In the genomic region with DNA sequence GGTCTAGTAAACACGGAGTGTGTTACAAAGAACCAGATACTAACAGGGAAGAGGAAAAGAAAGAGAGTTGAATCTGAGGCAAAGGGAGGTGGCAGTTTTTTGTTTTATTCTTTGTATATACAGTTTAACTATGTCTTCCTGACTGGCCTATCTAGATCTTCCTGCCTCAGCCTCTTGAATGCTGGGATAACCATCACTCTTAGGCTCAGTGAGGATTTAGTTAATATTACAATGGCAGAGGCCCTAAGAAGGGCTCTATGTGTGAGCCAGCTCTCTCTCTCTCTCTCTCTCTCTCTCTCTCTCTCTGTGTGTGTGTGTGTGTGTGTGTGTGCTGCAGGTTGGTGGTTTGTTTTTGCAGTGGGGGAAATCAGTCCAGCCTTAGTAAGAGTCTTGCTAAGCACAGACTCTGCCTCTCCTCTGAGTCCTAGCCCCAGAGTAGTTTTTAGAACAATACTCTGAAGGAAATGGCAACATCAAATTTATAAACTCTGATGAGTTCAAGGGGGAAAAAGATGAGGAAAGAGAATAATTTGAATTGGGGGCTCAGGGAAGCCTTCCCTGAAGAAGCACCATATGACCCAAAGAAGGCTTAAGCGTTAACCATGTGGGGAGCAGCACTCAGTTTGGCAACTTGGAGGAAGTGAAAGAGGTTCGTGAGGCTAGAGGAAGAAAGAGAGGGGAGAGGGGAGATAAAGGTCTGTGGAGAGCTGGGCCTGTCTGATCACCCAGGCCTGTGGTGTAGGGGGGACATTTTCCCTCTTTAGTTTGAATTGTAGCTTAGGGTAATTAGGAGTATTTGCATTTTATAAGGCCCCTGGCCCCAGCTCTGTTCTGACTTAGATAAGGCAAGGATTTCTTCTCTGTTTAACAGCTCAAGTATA, we compare ENCODE assay signal across 8 mouse cellular contexts. TPM values are rescaled to one million over a fixed set of nuclear protein-coding genes. Genes with fewer than 3 reads are reported as not detected.
A peak's percentile ranks its signal among the peaks of the same experiment; 100 is the strongest.
DNase-seq lines count a peak whose midpoint lies in the region; ATAC-seq and TF ChIP-seq lines count a peak whose summit lies in the region.

No protein-coding gene starts in this region.

- H3K9ac ChIP-seq in CH12.LX (ENCODE audit: insufficient read depth, low read depth), result peak overlapping the region; percentile 85
- H3K9ac ChIP-seq in hindbrain, embryonic 14.5 days, result no peak overlapping the region

- TF ChIP-seq EP300 in CH12.LX (IDR thresholded peaks at IDR 0.05; ENCODE audit: low read length), result peak; percentile 57

- dilution Hi-C loops in CH12.LX (cut with MboI; ENCODE audit: extremely low pct_ligation_motif_present, extremely low pct_unique_long_range_greater_than_20kb, low sequenced_read_pairs), result no loop called here

- in situ Hi-C loops in CH12.LX (cut with MboI; ENCODE audit: low pct_ligation_motif_present, low pct_unique_long_range_greater_than_20kb, low sequenced_read_pairs), result no loop called here

- peaks cover 61% of the 10 kb centered on the region for H3K79me2 ChIP-seq in CH12.LX (replicated peaks; ENCODE audit: control insufficient read depth, extremely low read depth, insufficient read depth, poor library complexity, severe bottlenecking)

- H3K27ac ChIP-seq in CH12.LX (ENCODE audit: insufficient read depth, low read depth), result peak overlapping the region; percentile 94
- H3K27ac ChIP-seq in hindbrain, embryonic 14.5 days, result no peak overlapping the region; the same call in 1 of the 2 replicates

- H3K36me3 ChIP-seq in erythroblast, embryonic 14.5 days (ENCODE audit: control insufficient read depth), result peaks cover 30% of the 10 kb centered on the region
- H3K36me3 ChIP-seq in CH12.LX (replicated peaks in 1 of 2; ENCODE audit: control insufficient read depth in 1 of 2, insufficient read depth in 1 of 2, low read length in 1 of 2), result peaks cover 0 to 5% of the 10 kb centered on the region in 2 experiments
- H3K36me3 ChIP-seq in hindbrain, embryonic 14.5 days (replicated peaks; ENCODE audit: control insufficient read depth, insufficient read depth), result no peaks in the 10 kb centered on the region

- no peak for ATAC-seq in erythroblast, adult 5-6 weeks (replicated peaks; ENCODE audit: low FRiP score, poor library complexity, severe bottlenecking)
- ATAC-seq in hindbrain, embryonic 14.5 days (ENCODE audit: low FRiP score), result no peak
- peak; percentile 63 for ATAC-seq in megakaryocyte progenitor cell, adult 5-6 weeks (replicated peaks; ENCODE audit: poor library complexity)
- ATAC-seq in cerebellum, adult (ENCODE audit: insufficient number of reproducible peaks, low FRiP score, low TSS enrichment), result no peak

- WGBS in hindbrain, embryonic 14.5 days, result 74% methylated on average over 3 of the region's 3 CpGs

- no peak; the same call in 1 of the 2 replicates for TF ChIP-seq RAD21 in CH12.LX (IDR thresholded peaks at IDR 0.05; ENCODE audit: low read depth, low read length)

- H3K27me3 ChIP-seq in erythroblast, embryonic 14.5 days (ENCODE audit: control insufficient read depth), result no peaks in the 10 kb centered on the region
- no peaks in the 10 kb centered on the region for H3K27me3 ChIP-seq in CH12.LX (replicated peaks)
- H3K27me3 ChIP-seq in hindbrain, embryonic 14.5 days (ENCODE audit: control insufficient read depth, insufficient read depth, low read length), result no peaks in the 10 kb centered on the region

- no peak; the same call in 1 of the 2 replicates for TF ChIP-seq POLR2A in CH12.LX (IDR thresholded peaks at IDR 0.05; ENCODE audit: low read depth, low read length)

- H3K4me3 ChIP-seq in erythroblast, embryonic 14.5 days (replicated peaks), result peak overlapping the region; percentile 98
- peak overlapping the region; percentile 80 to 98 (median 90) for H3K4me3 ChIP-seq in CH12.LX (replicated peaks in 1 of 3; ENCODE audit: low read depth in 2 of 3, low read length in 2 of 3, poor library complexity in 1 of 3)
- H3K4me3 ChIP-seq in hindbrain, embryonic 14.5 days (replicated peaks; ENCODE audit: low read length), result 0 out of 2 replicates have a peak overlapping the region, but pooled peaks have one; percentile 96

- TF ChIP-seq CTCF in CH12.LX (conservative IDR thresholded peaks at IDR 0.05 in 1 of 2, IDR thresholded peaks at IDR 0.05 in 1 of 2; ENCODE audit: low read depth in 2 of 2, low read length in 2 of 2), result no peak

- peaks cover 71% of the 10 kb centered on the region for H3K4me1 ChIP-seq in erythroblast, embryonic 14.5 days (ENCODE audit: control insufficient read depth)
- H3K4me1 ChIP-seq in CH12.LX (ENCODE audit: control insufficient read depth in 1 of 2, insufficient read depth in 2 of 2), result peaks cover 0 to 51% of the 10 kb centered on the region in 2 experiments; a peak in 3 of 4 replicates
- peaks cover 29% of the 10 kb centered on the region for H3K4me1 ChIP-seq in hindbrain, embryonic 14.5 days (replicated peaks; ENCODE audit: control insufficient read depth, insufficient read depth, low read length)

- DNase-seq in CH12.LX (ENCODE audit: extremely low read depth), result peak; percentile 66
- no peak for DNase-seq in hindbrain, embryonic 14.5 days (ENCODE audit: low spot score)
- no peak for DNase-seq in adrenal gland, adult 8-10 months
- no peak for DNase-seq in ovary, adult 18-20 months (ENCODE audit: low spot score)

- H3K4me2 ChIP-seq in CH12.LX (ENCODE audit: insufficient read depth, low read depth, poor library complexity, severe bottlenecking), result peak overlapping the region; percentile 53
- peak overlapping the region; percentile 93 for H3K4me2 ChIP-seq in hindbrain, embryonic 14.5 days (replicated peaks)

- H3K9me3 ChIP-seq in erythroblast, embryonic 14.5 days (ENCODE audit: control insufficient read depth, low read length), result no peaks in the 10 kb centered on the region
- H3K9me3 ChIP-seq in CH12.LX (replicated peaks; ENCODE audit: low read length), result no peaks in the 10 kb centered on the region
- H3K9me3 ChIP-seq in hindbrain, embryonic 14.5 days (ENCODE audit: control insufficient read depth, low read length), result no peaks in the 10 kb centered on the region

TF ChIP-seq in CH12.LX, 34 proteins besides CTCF, POLR2A, EP300 and RAD21 (continues in another document):
- no peak for TF ChIP-seq SMC3 (IDR thresholded peaks at IDR 0.05; ENCODE audit: low read depth, low read length)
- TF ChIP-seq CHD2 (IDR thresholded peaks at IDR 0.05; ENCODE audit: low read length), result no peak; the same call in 1 of the 2 replicates
- peak; percentile 37; the same call in 1 of the 2 replicates for TF ChIP-seq MEF2A (IDR thresholded peaks at IDR 0.05; ENCODE audit: borderline replicate concordance, low read depth, low read length)
- TF ChIP-seq ZKSCAN1 (IDR thresholded peaks at IDR 0.05; ENCODE audit: borderline replicate concordance, low read depth, low read length), result no peak
- TF ChIP-seq GABPA (IDR thresholded peaks at IDR 0.05; ENCODE audit: insufficient replicate concordance, low read depth, low read length), result no peak
- peak; percentile 92 for TF ChIP-seq MYC (IDR thresholded peaks at IDR 0.05; ENCODE audit: low read depth, low read length)
- TF ChIP-seq NELFE (IDR thresholded peaks at IDR 0.05; ENCODE audit: low read depth, low read length), result 0 out of 2 replicates have a peak, but pooled peaks have one; percentile 40
- TF ChIP-seq UBTF (IDR thresholded peaks at IDR 0.05; ENCODE audit: low read depth, low read length), result peak; percentile 87; the same call in 1 of the 2 replicates
- TF ChIP-seq MAX (IDR thresholded peaks at IDR 0.05; ENCODE audit: low read length), result peak; percentile 3
- TF ChIP-seq USF2 (conservative IDR thresholded peaks at IDR 0.05; ENCODE audit: low read depth, low read length), result no peak
- no peak; the same call in 1 of the 2 replicates for TF ChIP-seq HCFC1 (IDR thresholded peaks at IDR 0.05; ENCODE audit: low read depth, low read length)
- peak; percentile 69; the same call in 1 of the 2 replicates for TF ChIP-seq RCOR1 (conservative IDR thresholded peaks at IDR 0.05; ENCODE audit: low read depth, low read length)
- 0 out of 2 replicates have a peak, but pooled peaks have one; percentile 41 for TF ChIP-seq POLR2AphosphoS2 (IDR thresholded peaks at IDR 0.05; ENCODE audit: low read depth, low read length)
- peak; percentile 42 for TF ChIP-seq ZNF384 (IDR thresholded peaks at IDR 0.05; ENCODE audit: low read depth, low read length)
- TF ChIP-seq JUN (IDR thresholded peaks at IDR 0.05; ENCODE audit: insufficient read depth, low read depth, low read length), result no peak
- TF ChIP-seq SIN3A (IDR thresholded peaks at IDR 0.05; ENCODE audit: low read length), result peak; percentile 90
- peak; percentile 48; the same call in 1 of the 2 replicates for TF ChIP-seq TBP (conservative IDR thresholded peaks at IDR 0.05; ENCODE audit: low read depth, low read length)
- TF ChIP-seq MAFK (IDR thresholded peaks at IDR 0.05; ENCODE audit: insufficient replicate concordance, low read length), result no peak
- no peak for TF ChIP-seq PAX5 (IDR thresholded peaks at IDR 0.05; ENCODE audit: low read length)
- no peak for TF ChIP-seq ZC3H11A (IDR thresholded peaks at IDR 0.05; ENCODE audit: low read depth, low read length)
- TF ChIP-seq ELF1 (IDR thresholded peaks at IDR 0.05; ENCODE audit: low read depth, low read length), result peak; percentile 36; the same call in 1 of the 2 replicates

RNA-seq across cellular contexts. Expression of a gene that starts 2.0 kb away (rescaled TPM):
- polyA plus RNA-seq in erythroblast, embryonic 14.5 days (2012), result 4.9 and 5.2 TPM in 2 replicates
- 9.4 and 10.4 TPM in 2 replicates for total RNA-seq in erythroblast, adult 5-6 weeks (2015; ENCODE audit: low replicate concordance)
- total RNA-seq in erythroblast, adult 5-6 weeks (2017; ENCODE audit: low replicate concordance), result 13.8 and 17.7 TPM in 2 replicates
- total RNA-seq in CH12.LX (2012; rRNA removed) (10.1 and 12.8 TPM in 2 replicates), CH12.LX (2014; rRNA removed) (7.8 and 9.0 TPM in 2 replicates)
- polyA plus RNA-seq in CH12.LX (2012; ENCODE audit: insufficient read length, low read depth), result 16.9 and 23.6 TPM in 2 replicates
- polyA plus RNA-seq in hindbrain, embryonic 14.5 days (2014; fragmentation: Nextera tagmentation; extraction: Ambion mirVana), result 10.4 and 12.3 TPM in 2 replicates
- total RNA-seq in megakaryocyte progenitor cell, adult 5-6 weeks (2015), result 19.3 and 22.6 TPM in 2 replicates
- total RNA-seq in megakaryocyte progenitor cell, adult 5-6 weeks (2017), result 17.3 and 20.8 TPM in 2 replicates
- total RNA-seq in adrenal gland, adult 8-10 months (2022), result 10 to 100 TPM; 21.2 to 31.7 (median 26.4) TPM

RNA-seq across cellular contexts. Expression of a gene that starts 47.9 kb away (rescaled TPM):
- polyA plus RNA-seq in erythroblast, embryonic 14.5 days (2012), result 0.23 and 0.24 TPM in 2 replicates
- 65.3 and 70.2 TPM in 2 replicates for total RNA-seq in erythroblast, adult 5-6 weeks (2015; ENCODE audit: low replicate concordance)
- total RNA-seq in erythroblast, adult 5-6 weeks (2017; ENCODE audit: low replicate concordance), result 65.7 and 80.3 TPM in 2 replicates
- 93.5 and 105 TPM in 2 replicates for total RNA-seq in CH12.LX (2012; rRNA removed)
- 141 and 143 TPM in 2 replicates for total RNA-seq in CH12.LX (2014; rRNA removed)
- polyA plus RNA-seq in CH12.LX (2012; ENCODE audit: insufficient read length, low read depth), result 126 and 142 TPM in 2 replicates
- 147 and 156 TPM in 2 replicates for polyA plus RNA-seq in hindbrain, embryonic 14.5 days (2014; fragmentation: Nextera tagmentation; extraction: Ambion mirVana)
- 219 and 228 TPM in 2 replicates for total RNA-seq in megakaryocyte progenitor cell, adult 5-6 weeks (2015)
- total RNA-seq in megakaryocyte progenitor cell, adult 5-6 weeks (2017), result 452 and 486 TPM in 2 replicates
- 100 to 1,000 TPM in 3 of 4 experiments, 10 to 100 TPM in 1; 90.9 to 110 (median 105) TPM for total RNA-seq in adrenal gland, adult 8-10 months (2022)
